Mouse (Mus musculus): Measurements from ENCODE around the gene Angpt4. TPM values are rescaled to one million over a fixed set of nuclear protein-coding genes. Genes with fewer than 3 reads are reported as not detected.

Angpt4 gene
- polyA plus RNA-seq, 1 experiment: 0.10 TPM

DNA sequence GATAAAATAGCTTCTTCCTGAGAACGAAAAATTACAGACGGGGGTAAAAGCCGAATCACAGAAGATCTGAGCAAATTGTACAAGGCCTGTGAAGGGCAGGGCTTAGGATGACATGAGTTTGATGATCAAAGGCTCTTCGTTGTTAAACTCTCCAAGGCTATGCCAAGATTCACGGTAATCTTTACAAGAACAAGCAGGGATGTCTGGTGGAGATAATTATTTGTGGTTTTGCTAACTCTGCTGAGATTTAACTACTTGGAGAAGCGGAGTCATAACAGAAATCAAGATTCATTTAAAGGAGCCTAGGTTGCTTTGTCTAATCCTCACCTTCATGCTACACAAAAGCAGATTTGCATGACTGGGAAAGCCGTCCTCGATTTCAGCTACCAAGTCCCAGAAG is 75.9 kb downstream of the Angpt4 start:
- H3K4me3 ChIP-seq (ENCODE audit: insufficient read depth, low read length): no peak overlapping the region
- H3K4me1 ChIP-seq (ENCODE audit: control insufficient read depth, insufficient read depth, low read length): no peaks in the 10 kb centered on the region
- no peak overlapping the region for H3K27ac ChIP-seq (ENCODE audit: insufficient read depth, low read length)
- no peak for TF ChIP-seq CTCF (IDR thresholded peaks at IDR 0.05; ENCODE audit: extremely low read depth, insufficient read depth, low read length)
- no peak for TF ChIP-seq POLR2A (IDR thresholded peaks at IDR 0.05; ENCODE audit: extremely low read depth, insufficient read depth, low read length)

DNA sequence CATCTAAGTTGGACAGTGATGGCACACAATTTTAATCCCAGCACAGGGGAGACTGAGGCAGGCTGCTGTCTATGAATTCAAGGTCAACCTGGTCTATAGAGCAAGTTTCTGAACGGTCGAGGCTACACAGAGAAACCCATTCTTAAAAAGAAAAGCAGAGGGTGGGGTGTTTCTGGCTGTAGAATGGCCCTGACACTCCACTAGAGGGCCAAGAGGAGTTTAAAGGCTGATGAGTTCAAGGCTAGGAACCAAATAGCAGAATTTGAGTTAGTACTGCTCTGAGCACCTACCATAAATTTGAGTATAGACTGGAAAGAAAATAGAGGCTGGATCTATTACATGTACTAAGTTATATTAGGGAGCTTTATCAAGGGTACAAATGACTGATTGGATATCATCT is 78.0 kb downstream of the Angpt4 start:
- H3K4me1 ChIP-seq (ENCODE audit: control insufficient read depth, insufficient read depth, low read length): no peaks in the 10 kb centered on the region
- no peak overlapping the region for H3K4me3 ChIP-seq (ENCODE audit: insufficient read depth, low read length)
- TF ChIP-seq CTCF (IDR thresholded peaks at IDR 0.05; ENCODE audit: extremely low read depth, insufficient read depth, low read length) (no peak), POLR2A (IDR thresholded peaks at IDR 0.05; ENCODE audit: extremely low read depth, insufficient read depth, low read length) (no peak)
- no peak overlapping the region for H3K27ac ChIP-seq (ENCODE audit: insufficient read depth, low read length)

DNA sequence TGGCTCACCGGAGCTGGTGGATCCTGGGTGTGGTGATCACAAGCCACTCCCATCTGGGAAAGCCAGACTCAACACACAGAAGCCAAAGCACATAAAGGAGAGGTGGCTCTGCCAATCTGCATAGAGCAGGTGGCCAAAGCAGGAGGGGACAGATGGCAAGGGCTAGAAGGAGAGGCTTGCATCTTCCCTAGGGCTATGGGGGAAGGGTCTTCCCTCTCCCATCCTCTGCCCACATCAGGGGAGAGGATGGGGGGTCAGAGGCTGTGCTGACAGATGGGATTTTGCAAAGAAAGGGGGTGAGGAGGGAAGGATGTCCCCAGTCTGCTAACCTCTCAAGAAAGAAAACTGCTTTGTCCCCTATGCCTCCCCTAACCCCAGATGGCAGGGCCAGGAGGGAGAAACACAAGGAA is 80.0 kb downstream of the Angpt4 start:
- no peak for TF ChIP-seq CTCF (IDR thresholded peaks at IDR 0.05; ENCODE audit: extremely low read depth, insufficient read depth, low read length)
- no peaks in the 10 kb centered on the region for H3K4me1 ChIP-seq (ENCODE audit: control insufficient read depth, insufficient read depth, low read length)
- no peak overlapping the region for H3K4me3 ChIP-seq (ENCODE audit: insufficient read depth, low read length)
- no peak overlapping the region for H3K27ac ChIP-seq (ENCODE audit: insufficient read depth, low read length)

DNA sequence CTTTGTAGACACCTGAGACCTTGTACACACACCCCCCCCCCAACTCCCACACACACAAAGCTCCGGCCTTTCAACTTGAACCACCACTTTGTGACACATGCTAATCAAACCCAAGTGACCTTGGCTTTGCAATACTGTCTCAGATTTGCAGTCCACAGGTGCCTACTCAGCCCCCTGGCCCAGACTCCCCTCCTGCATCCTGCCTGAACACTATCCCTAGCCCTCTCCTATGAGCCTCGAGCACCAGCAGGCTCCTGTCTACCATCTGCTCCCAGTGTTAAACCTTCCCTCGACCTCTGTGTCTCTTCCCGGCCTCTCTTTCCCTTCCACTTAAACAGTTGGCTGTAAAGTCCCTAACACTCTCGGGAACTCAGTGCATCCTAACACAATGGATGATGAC is 80.4 kb downstream of the Angpt4 start:
- H3K4me3 ChIP-seq (ENCODE audit: insufficient read depth, low read length): no peak overlapping the region
- no peak for TF ChIP-seq POLR2A (IDR thresholded peaks at IDR 0.05; ENCODE audit: extremely low read depth, insufficient read depth, low read length)
- no peak for TF ChIP-seq CTCF (IDR thresholded peaks at IDR 0.05; ENCODE audit: extremely low read depth, insufficient read depth, low read length)
- no peak overlapping the region for H3K27ac ChIP-seq (ENCODE audit: insufficient read depth, low read length)
- H3K4me1 ChIP-seq (ENCODE audit: control insufficient read depth, insufficient read depth, low read length): no peaks in the 10 kb centered on the region

DNA sequence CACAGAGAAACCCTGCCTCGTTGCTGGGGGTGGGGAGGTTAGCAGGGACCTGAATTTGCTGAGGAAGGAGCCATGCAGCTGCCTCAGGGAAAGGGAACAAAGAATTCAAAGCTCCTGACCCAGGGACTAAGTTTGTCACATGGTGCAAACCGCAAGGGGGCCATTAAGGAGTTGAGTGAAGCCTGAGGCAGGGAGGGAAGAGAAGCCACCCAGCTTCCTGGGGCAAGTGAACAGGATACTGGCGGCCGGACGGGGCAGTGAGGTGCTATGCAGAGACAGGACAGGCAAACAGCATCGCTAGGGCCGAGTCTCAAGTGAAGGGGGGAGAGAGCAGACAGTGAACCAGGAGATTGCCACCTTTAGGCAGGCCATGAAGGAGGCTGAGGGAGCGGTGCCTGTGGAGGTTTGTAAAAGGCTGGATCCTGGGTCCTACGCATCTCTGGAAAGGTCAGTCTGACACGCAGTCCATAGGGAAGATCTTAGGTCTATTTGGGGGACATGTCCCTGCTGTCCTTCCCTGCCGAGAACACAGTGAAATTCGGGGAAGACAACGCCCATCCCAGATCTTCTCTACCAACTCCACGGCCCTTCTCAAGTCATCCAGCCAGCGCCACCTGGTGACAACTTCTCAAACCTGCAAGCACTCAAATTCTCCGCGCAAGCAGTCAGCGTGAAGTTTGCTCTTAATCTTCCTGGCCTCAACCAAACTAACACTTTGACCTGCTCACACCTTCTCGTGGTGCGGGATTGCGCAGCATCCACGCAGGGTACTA is 83.5 kb downstream of the Angpt4 start:
- TF ChIP-seq POLR2A (IDR thresholded peaks at IDR 0.05; ENCODE audit: extremely low read depth, insufficient read depth, low read length) (no peak), CTCF (IDR thresholded peaks at IDR 0.05; ENCODE audit: extremely low read depth, insufficient read depth, low read length) (peak; percentile 92)
- Histone ChIP-seq H3K4me1 (ENCODE audit: control insufficient read depth, insufficient read depth, low read length) (no peaks in the 10 kb centered on the region), H3K4me3 (ENCODE audit: insufficient read depth, low read length) (no peak overlapping the region), H3K27ac (ENCODE audit: insufficient read depth, low read length) (no peak overlapping the region)

Other genes with a start within 250 kb of the Angpt4 start
- gene Rad21l, start 242.7 kb upstream of the Angpt4 start, polyA plus RNA-seq (2012; rRNA removed): 0.31 and 0.34 TPM in 2 replicates
- gene Tmem74b, start 209.2 kb upstream of the Angpt4 start, polyA plus RNA-seq (2012; rRNA removed): 9.4 and 10.5 TPM in 2 replicates
- 46.9 and 48.1 TPM in 2 replicates for gene Psmf1, start 167.0 kb upstream of the Angpt4 start, polyA plus RNA-seq (2012; rRNA removed)
- 0.11 and 0.15 TPM in 2 replicates for gene Rspo4, start 68.3 kb upstream of the Angpt4 start, polyA plus RNA-seq (2012; rRNA removed)
- 6.6 and 6.9 TPM in 2 replicates for gene Fam110a, start 69.0 kb downstream of the Angpt4 start, polyA plus RNA-seq (2012; rRNA removed)
- 3.1 and 3.3 TPM in 2 replicates for gene Slc52a3, start 85.3 kb downstream of the Angpt4 start, polyA plus RNA-seq (2012; rRNA removed)
- 9.9 and 12.1 TPM in 2 replicates for gene Scrt2, start 170.3 kb downstream of the Angpt4 start, polyA plus RNA-seq (2012; rRNA removed)
- 94.9 and 97.3 TPM in 2 replicates for gene Srxn1, start 194.3 kb downstream of the Angpt4 start, polyA plus RNA-seq (2012; rRNA removed)
- 1.0 and 1.9 TPM in 2 replicates for gene Tcf15, start 232.4 kb downstream of the Angpt4 start, polyA plus RNA-seq (2012; rRNA removed)